7 mouse cellular contexts compared by ENCODE assay signal in the genomic region with DNA sequence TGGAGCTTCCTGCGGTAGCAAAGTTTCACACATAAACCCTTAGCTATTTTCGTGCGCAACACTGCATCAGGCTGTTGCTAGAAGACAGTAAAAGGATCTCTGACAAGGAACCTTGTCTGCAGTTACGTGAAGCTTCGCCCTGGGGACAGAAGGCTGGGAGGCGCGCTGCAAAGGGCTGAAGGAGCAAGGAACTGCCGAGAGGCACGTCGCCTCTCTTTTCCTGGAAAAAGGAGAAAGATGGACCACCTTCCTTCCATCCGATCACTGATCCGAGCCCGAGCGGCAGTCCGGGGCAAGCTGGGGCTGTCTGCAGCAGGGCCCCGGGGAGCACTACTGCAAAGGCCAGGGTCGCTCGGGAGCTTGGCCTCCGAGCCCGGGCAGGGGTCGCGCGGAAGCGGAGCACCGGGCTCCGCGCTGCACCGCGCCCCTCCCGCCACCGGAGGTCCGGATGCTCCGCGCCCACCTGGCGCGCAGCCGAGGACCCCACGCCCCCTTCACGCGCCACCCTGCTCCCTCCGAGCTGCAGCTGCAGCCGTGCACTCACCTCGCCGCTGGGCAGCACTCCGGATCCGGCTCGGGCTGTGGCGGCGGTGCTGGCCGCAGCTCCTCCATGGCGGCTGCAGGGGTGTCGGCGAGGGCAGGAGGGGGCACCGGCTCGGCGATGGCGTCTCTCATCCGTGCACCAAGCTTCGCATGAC. TPM values are rescaled to one million over a fixed set of nuclear protein-coding genes. Genes with fewer than 3 reads are reported as not detected.
DNase-seq lines count a peak whose midpoint lies in the region; ATAC-seq and TF ChIP-seq lines count a peak whose summit lies in the region.

No protein-coding gene starts in this region.

- H3K4me2 ChIP-seq in forebrain, embryonic 14.5 days (ENCODE audit: low read length): peak overlapping the region; percentile 70
- peak overlapping the region; percentile 84 for H3K4me2 ChIP-seq in liver, embryonic 11.5 days

- peak overlapping the region; percentile 36 for H3K27ac ChIP-seq in bone marrow macrophage, adult 2 months (ENCODE audit: insufficient read depth, low read depth, low read length)
- H3K27ac ChIP-seq in forebrain, embryonic 14.5 days (ENCODE audit: low read depth, low read length): peak overlapping the region; percentile 98
- peak overlapping the region; percentile 86 for H3K27ac ChIP-seq in liver, embryonic 11.5 days (ENCODE audit: low read depth, low read length)
- peak overlapping the region; percentile 41 for H3K27ac ChIP-seq in small intestine, adult 2 months (ENCODE audit: insufficient read depth, low read depth, low read length)

- no peaks in the 10 kb centered on the region for H3K9me3 ChIP-seq in forebrain, embryonic 14.5 days (replicated peaks; ENCODE audit: control insufficient read depth, low read length)
- no peaks in the 10 kb centered on the region for H3K9me3 ChIP-seq in liver, embryonic 11.5 days (ENCODE audit: control insufficient read depth, low read length)

- no peak for TF ChIP-seq POLR2A in bone marrow macrophage, adult 2 months (IDR thresholded peaks at IDR 0.05; ENCODE audit: borderline replicate concordance, low read depth, low read length)
- no peak for TF ChIP-seq POLR2A in small intestine, adult 2 months (IDR thresholded peaks at IDR 0.05; ENCODE audit: low read depth, low read length)

- H3K9ac ChIP-seq in forebrain, embryonic 14.5 days (ENCODE audit: low read length): peak overlapping the region; percentile 96
- H3K9ac ChIP-seq in liver, embryonic 11.5 days (ENCODE audit: low read depth, low read length): peak overlapping the region; percentile 89

- H3K4me1 ChIP-seq in bone marrow macrophage, adult 2 months (ENCODE audit: control insufficient read depth, insufficient read depth, low read length): peaks cover 23% of the 10 kb centered on the region
- peaks cover 12% of the 10 kb centered on the region; the same call in 1 of the 2 replicates for H3K4me1 ChIP-seq in forebrain, embryonic 14.5 days (ENCODE audit: control insufficient read depth, insufficient read depth, low read length)
- peaks cover 17% of the 10 kb centered on the region for H3K4me1 ChIP-seq in liver, embryonic 11.5 days (replicated peaks; ENCODE audit: control insufficient read depth, insufficient read depth, low read length)
- no peaks in the 10 kb centered on the region for H3K4me1 ChIP-seq in small intestine, adult 2 months (ENCODE audit: control insufficient read depth, insufficient read depth, insufficient read length, low read length)

- H3K27me3 ChIP-seq in forebrain, embryonic 14.5 days (replicated peaks; ENCODE audit: control insufficient read depth, insufficient read depth, low read length): no peaks in the 10 kb centered on the region
- H3K27me3 ChIP-seq in liver, embryonic 11.5 days (replicated peaks; ENCODE audit: control insufficient read depth, insufficient read depth, low read length): no peaks in the 10 kb centered on the region
- no peaks in the 10 kb centered on the region for H3K27me3 ChIP-seq in small intestine, adult 2 months (ENCODE audit: control insufficient read depth, insufficient read depth, low read length)

- peak overlapping the region; percentile 84 for H3K4me3 ChIP-seq in bone marrow macrophage, adult 2 months (ENCODE audit: insufficient read depth, low read length)
- H3K4me3 ChIP-seq in forebrain, embryonic 14.5 days (ENCODE audit: low read depth, low read length): peak overlapping the region; percentile 96
- peak overlapping the region; percentile 99 for H3K4me3 ChIP-seq in liver, embryonic 11.5 days (ENCODE audit: low read depth, low read length)
- H3K4me3 ChIP-seq in small intestine, adult 2 months (ENCODE audit: low read depth, low read length): peak overlapping the region; percentile 94

- DNase-seq in ovary, postnatal 10 days (ENCODE audit: low spot score): peak; percentile 36
- DNase-seq in ovary, postnatal 14 days (ENCODE audit: low spot score): no peak
- peak; percentile 59 for DNase-seq in forebrain, embryonic 14.5 days (ENCODE audit: low spot score)
- DNase-seq in liver, embryonic 11.5 days (ENCODE audit: low spot score): peak; percentile 54
- DNase-seq in layer of hippocampus, postnatal 10 days (ENCODE audit: low spot score in 2 of 2): no peak

- under 1% methylated on average over 55 of the region's 59 CpGs for WGBS in forebrain, embryonic 14.5 days
- under 1% methylated on average over 59 of the region's 59 CpGs for WGBS in liver, embryonic 11.5 days
- WGBS in small intestine, adult 2 months: under 1% methylated on average over 59 of the region's 59 CpGs

- ATAC-seq in forebrain, embryonic 14.5 days: peak; percentile 85
- ATAC-seq in liver, embryonic 11.5 days (replicated peaks; ENCODE audit: low FRiP score): peak; percentile 4; the same call in 1 of the 2 replicates

- no peaks in the 10 kb centered on the region for H3K36me3 ChIP-seq in forebrain, embryonic 14.5 days (ENCODE audit: control insufficient read depth, insufficient read depth, low read length)
- no peaks in the 10 kb centered on the region for H3K36me3 ChIP-seq in liver, embryonic 11.5 days (ENCODE audit: control insufficient read depth, insufficient read depth, low read length)
- H3K36me3 ChIP-seq in small intestine, adult 2 months (ENCODE audit: control insufficient read depth, insufficient read depth, low read length): no peaks in the 10 kb centered on the region

- no peak for TF ChIP-seq CTCF in bone marrow macrophage, adult 2 months (IDR thresholded peaks at IDR 0.05; ENCODE audit: low read depth, low read length)
- 0 out of 2 replicates have a peak, but pooled peaks have one; percentile 15 for TF ChIP-seq CTCF in small intestine, adult 2 months (IDR thresholded peaks at IDR 0.05; ENCODE audit: extremely low read depth, insufficient read length, insufficient replicate concordance, low read depth, low read length)

RNA-seq across cellular contexts. Expression of a gene that starts 0.5 kb away (rescaled TPM):
- polyA plus RNA-seq in bone marrow macrophage, adult 2 months (2012; ENCODE audit: insufficient read depth, insufficient read length, missing spikeins): 9.3 and 11.1 TPM in 2 replicates
- 25.3 and 29.2 TPM in 2 replicates for polyA plus RNA-seq in forebrain, embryonic 14.5 days (2014; fragmentation: Nextera tagmentation; extraction: Ambion mirVana)
- 28.4 and 29.3 TPM in 2 replicates for polyA plus RNA-seq in liver, embryonic 11.5 days (2014; fragmentation: Nextera tagmentation; extraction: Ambion mirVana)
- 30.0 and 44.2 TPM in 2 replicates for polyA plus RNA-seq in small intestine, adult 2 months (2012; rRNA removed)
- total RNA-seq in layer of hippocampus, postnatal 10 days (2021): 10 to 100 TPM; 35.6 to 49.9 TPM

Comparison
In these comparisons a context has a peak if more than half of its experiments do, and no peak if none do; other contexts are left out.
1. DNase-seq: peak in ovary, postnatal 10 days (single experiment), forebrain, embryonic 14.5 days (single experiment) and liver, embryonic 11.5 days (single experiment); none in ovary, postnatal 14 days (single experiment) and layer of hippocampus, postnatal 10 days (0 of 2).
2. H3K27ac ChIP-seq: peak in every context shown above with its lines; median percentile 98 in forebrain, embryonic 14.5 days; 86 in liver, embryonic 11.5 days; 41 in small intestine, adult 2 months; 36 in bone marrow macrophage, adult 2 months.
3. Peak in every context shown above with its lines, with median percentiles within 50 percentile points of each other: H3K4me3 ChIP-seq.